Mouse (Mus musculus): ENCODE measurements around the gene Lmf1. TPM values are rescaled to one million over a fixed set of nuclear protein-coding genes. Genes with fewer than 3 reads are reported as not detected.
A peak's percentile ranks its signal among the peaks of the same experiment; 100 is the strongest.

The Lmf1 gene
- polyA plus RNA-seq, 1 experiment from 2014 or later, result 23.8 TPM

DNA sequence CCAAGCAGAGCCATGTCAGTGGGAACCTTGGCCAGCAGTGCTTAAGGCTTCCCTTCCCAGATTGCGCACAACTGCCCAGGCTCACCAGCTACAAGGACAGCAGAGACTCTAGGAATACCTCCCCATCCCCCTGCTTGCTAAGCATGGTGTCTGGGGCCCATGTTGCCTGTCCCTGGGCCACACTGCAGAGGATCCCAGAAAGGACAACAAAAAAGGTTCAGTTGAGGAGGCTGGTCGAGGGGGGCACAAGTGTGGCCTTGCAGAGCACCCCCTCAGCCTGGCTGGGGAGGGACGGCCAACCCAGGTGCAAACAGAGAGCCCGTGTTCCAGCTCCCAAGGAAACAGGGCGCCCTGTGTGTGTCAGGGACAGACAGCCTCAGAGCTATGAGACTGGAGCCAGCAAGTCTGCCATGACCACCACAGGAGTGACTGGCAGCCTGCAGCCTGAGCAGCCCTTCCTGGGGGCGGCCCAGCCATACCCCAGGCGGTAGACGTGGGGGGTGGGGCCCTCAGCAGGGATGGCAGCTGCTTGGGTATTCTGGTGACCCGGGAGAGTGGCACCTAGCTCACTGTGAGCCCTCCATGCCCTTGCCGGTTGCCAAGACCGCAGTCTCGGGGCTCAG lies 84.4 kb downstream of the Lmf1 start:
- Histone ChIP-seq H3K4me1 (ENCODE audit: control insufficient read depth, insufficient read depth, low read length) (peaks cover 9% of the 10 kb centered on the region; the same call in 1 of the 2 replicates), H3K9ac (ENCODE audit: low read length) (no peak overlapping the region), H3K36me3 (ENCODE audit: control insufficient read depth, insufficient read depth, low read length) (no peaks in the 10 kb centered on the region), H3K4me3 (ENCODE audit: low read depth, low read length) (no peak overlapping the region), H3K4me2 (ENCODE audit: low read depth, severe bottlenecking) (no peak overlapping the region), H3K9me3 (ENCODE audit: control insufficient read depth, low read length) (no peaks in the 10 kb centered on the region), H3K27me3 (ENCODE audit: control insufficient read depth, insufficient read depth, low read length) (no peaks in the 10 kb centered on the region), H3K27ac (replicated peaks; ENCODE audit: low read depth, low read length) (no peak overlapping the region)
- DNase-seq (ENCODE audit: low spot score) (no peak), ATAC-seq (ENCODE audit: insufficient number of reproducible peaks, low FRiP score, low TSS enrichment, low read depth) (no peak)
- 50% methylated on average over 12 of the region's 12 CpGs for WGBS

DNA sequence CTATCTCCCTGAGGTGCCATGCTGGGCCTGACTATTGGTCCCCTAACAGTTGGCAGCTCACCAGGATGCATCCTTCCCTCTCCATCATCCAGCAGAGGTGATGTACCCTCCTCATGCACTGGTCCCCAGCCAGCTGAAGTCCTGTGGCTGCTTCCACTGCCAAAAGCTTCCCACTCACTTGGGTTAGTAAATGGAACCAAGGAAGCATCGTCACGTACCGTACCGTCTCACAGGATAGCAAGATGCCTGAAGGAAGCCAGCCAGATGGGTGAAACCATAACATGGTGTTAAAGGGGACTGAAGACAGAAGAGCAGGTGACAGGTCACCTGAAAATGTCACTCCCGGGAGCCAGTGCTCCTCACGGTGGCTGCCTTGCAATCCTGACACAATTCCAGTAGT lies 86.6 kb downstream of the Lmf1 start:
- no peaks in the 10 kb centered on the region for H3K27me3 ChIP-seq (ENCODE audit: control insufficient read depth, insufficient read depth, low read length)
- no peaks in the 10 kb centered on the region for H3K36me3 ChIP-seq (ENCODE audit: control insufficient read depth, insufficient read depth, low read length)
- 89% methylated on average over 6 of the region's 6 CpGs for WGBS

DNA sequence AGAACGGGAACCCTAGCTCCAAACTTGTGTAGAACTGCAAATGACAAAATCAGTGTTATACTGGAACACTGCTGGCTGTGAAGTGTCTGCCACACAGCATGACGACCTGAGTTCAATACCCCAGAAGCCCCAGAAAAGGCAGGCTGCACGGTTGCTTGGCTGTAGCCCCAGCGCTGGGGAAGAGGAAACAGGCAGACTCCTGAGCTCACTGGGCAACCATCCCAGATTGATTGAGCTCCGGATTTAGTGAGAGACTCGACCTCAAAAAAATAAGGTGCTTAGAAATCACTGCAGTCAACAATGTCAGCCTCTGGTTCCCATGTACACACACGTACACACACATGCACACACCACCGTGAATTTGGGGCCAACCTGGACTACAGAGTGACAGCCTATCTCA lies 87.0 kb downstream of the Lmf1 start:
- Histone ChIP-seq H3K27me3 (ENCODE audit: control insufficient read depth, insufficient read depth, low read length) (no peaks in the 10 kb centered on the region), H3K9me3 (ENCODE audit: control insufficient read depth, low read length) (no peaks in the 10 kb centered on the region), H3K4me3 (ENCODE audit: low read depth, low read length) (no peak overlapping the region), H3K4me1 (ENCODE audit: control insufficient read depth, insufficient read depth, low read length) (peaks cover 5% of the 10 kb centered on the region; the same call in 1 of the 2 replicates), H3K4me2 (ENCODE audit: low read depth, severe bottlenecking) (no peak overlapping the region), H3K36me3 (ENCODE audit: control insufficient read depth, insufficient read depth, low read length) (no peaks in the 10 kb centered on the region), H3K27ac (replicated peaks; ENCODE audit: low read depth, low read length) (no peak overlapping the region), H3K9ac (ENCODE audit: low read length) (no peak overlapping the region)
- ATAC-seq (ENCODE audit: insufficient number of reproducible peaks, low FRiP score, low TSS enrichment, low read depth) (no peak), DNase-seq (ENCODE audit: low spot score) (no peak)
- 79% methylated on average over 8 of the region's 8 CpGs for WGBS

More for the DNA sequence above, 86.6 kb downstream of the Lmf1 start:
- Histone ChIP-seq H3K4me2 (ENCODE audit: low read depth, severe bottlenecking) (no peak overlapping the region), H3K9me3 (ENCODE audit: control insufficient read depth, low read length) (no peaks in the 10 kb centered on the region), H3K9ac (ENCODE audit: low read length) (no peak overlapping the region), H3K27ac (replicated peaks; ENCODE audit: low read depth, low read length) (no peak overlapping the region), H3K4me3 (ENCODE audit: low read depth, low read length) (no peak overlapping the region), H3K4me1 (ENCODE audit: control insufficient read depth, insufficient read depth, low read length) (peaks cover 9% of the 10 kb centered on the region; the same call in 1 of the 2 replicates)
- ATAC-seq (ENCODE audit: insufficient number of reproducible peaks, low FRiP score, low TSS enrichment, low read depth), result no peak
- no peak for DNase-seq (ENCODE audit: low spot score)

DNA sequence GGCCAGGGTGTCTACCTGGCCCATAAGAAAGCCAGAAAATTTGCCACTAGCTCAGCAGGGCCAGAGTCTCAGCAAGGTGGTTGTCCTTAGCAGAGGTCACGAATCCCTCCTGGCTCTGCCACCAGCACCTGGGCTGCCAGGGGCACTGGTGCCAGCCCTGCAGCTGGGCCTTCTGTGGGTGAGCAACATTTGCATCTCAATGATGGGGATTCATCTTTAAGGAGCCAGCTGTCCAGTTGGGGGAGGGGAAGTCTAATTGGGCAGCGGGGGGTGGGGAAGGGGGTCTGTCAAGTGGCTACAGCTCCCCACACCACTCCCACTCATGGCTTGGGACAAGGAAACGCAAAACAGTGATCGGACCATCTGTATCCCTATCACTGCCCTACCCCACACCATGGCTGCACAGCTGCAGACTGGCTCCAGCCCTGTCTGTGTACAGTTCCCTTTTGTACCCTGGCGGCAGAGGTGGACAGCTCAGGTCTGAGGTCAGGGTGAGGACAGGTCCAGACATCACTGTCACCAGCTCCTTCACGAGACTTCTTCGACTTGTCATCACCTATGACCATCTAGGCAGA lies 89.7 kb downstream of the Lmf1 start:
- H3K27ac ChIP-seq (replicated peaks; ENCODE audit: low read depth, low read length), result no peak overlapping the region
- no peak overlapping the region for H3K4me2 ChIP-seq (ENCODE audit: low read depth, severe bottlenecking)
- no peak overlapping the region for H3K4me3 ChIP-seq (ENCODE audit: low read depth, low read length)
- H3K9me3 ChIP-seq (ENCODE audit: control insufficient read depth, low read length), result no peaks in the 10 kb centered on the region
- ATAC-seq (ENCODE audit: insufficient number of reproducible peaks, low FRiP score, low TSS enrichment, low read depth) (no peak), DNase-seq (ENCODE audit: low spot score) (no peak)
- no peaks in the 10 kb centered on the region for H3K36me3 ChIP-seq (ENCODE audit: control insufficient read depth, insufficient read depth, low read length)
- no peak overlapping the region for H3K9ac ChIP-seq (ENCODE audit: low read length)
- 84% methylated on average over 7 of the region's 7 CpGs for WGBS
- no peaks in the 10 kb centered on the region for H3K27me3 ChIP-seq (ENCODE audit: control insufficient read depth, insufficient read depth, low read length)
- H3K4me1 ChIP-seq (ENCODE audit: control insufficient read depth, insufficient read depth, low read length), result peaks cover under 1% of the 10 kb centered on the region; the same call in 1 of the 2 replicates

DNA sequence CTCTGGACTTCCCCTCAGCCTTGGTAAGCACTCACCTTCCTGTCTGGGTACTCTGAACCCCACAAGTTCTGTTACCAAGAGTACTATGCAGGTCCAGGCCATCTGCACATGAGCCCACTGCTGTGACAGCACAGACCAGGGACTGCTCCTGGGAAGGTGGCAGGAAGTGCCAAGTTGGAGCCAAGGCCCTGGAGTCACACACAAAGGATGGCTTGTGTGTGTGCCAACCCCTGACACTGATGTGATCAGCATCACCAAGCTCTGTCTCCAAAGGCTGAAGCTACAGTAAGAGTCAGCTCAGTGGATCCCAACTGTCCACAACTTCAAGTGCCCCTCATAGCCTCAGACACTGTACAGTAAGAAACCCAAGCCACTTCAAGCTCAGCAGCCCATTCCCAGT lies 94.1 kb downstream of the Lmf1 start:
- Histone ChIP-seq H3K4me3 (ENCODE audit: low read depth, low read length) (no peak overlapping the region), H3K27ac (replicated peaks; ENCODE audit: low read depth, low read length) (no peak overlapping the region), H3K9me3 (ENCODE audit: control insufficient read depth, low read length) (no peaks in the 10 kb centered on the region), H3K4me1 (ENCODE audit: control insufficient read depth, insufficient read depth, low read length) (no peaks in the 10 kb centered on the region; the same call in 1 of the 2 replicates), H3K9ac (ENCODE audit: low read length) (no peak overlapping the region), H3K4me2 (ENCODE audit: low read depth, severe bottlenecking) (no peak overlapping the region), H3K36me3 (ENCODE audit: control insufficient read depth, insufficient read depth, low read length) (no peaks in the 10 kb centered on the region), H3K27me3 (ENCODE audit: control insufficient read depth, insufficient read depth, low read length) (no peaks in the 10 kb centered on the region)
- no peak for DNase-seq (ENCODE audit: low spot score)
- no peak for ATAC-seq (ENCODE audit: insufficient number of reproducible peaks, low FRiP score, low TSS enrichment, low read depth)

DNA sequence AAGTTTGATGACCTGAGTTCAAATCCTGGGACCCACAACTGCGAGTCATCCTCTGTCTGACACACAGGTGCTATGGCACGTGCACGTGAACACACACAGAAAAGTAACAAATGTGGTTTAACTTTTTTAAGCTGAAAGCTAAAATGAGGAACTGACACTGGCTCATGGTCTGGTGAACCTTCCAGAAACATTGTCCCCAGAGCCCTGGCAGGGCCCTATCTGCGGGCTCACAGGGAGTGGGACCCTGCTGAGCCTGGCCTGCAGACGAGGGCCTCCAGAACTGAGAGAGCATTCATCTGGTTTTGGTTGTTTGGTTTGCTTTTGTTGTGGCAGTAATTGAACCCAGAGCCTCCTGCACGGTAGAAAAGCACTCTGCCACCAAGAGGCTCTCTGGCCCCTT lies 99.1 kb downstream of the Lmf1 start:
- no peak overlapping the region for H3K4me3 ChIP-seq (ENCODE audit: low read depth, low read length)
- H3K4me1 ChIP-seq (ENCODE audit: control insufficient read depth, insufficient read depth, low read length), result no peaks in the 10 kb centered on the region
- WGBS, result 57% methylated on average over 6 of the region's 6 CpGs
- no peaks in the 10 kb centered on the region for H3K9me3 ChIP-seq (ENCODE audit: control insufficient read depth, low read length)
- H3K27me3 ChIP-seq (ENCODE audit: control insufficient read depth, insufficient read depth, low read length), result no peaks in the 10 kb centered on the region
- ATAC-seq (ENCODE audit: insufficient number of reproducible peaks, low FRiP score, low TSS enrichment, low read depth), result no peak
- H3K27ac ChIP-seq (replicated peaks; ENCODE audit: low read depth, low read length), result no peak overlapping the region
- no peak overlapping the region for H3K9ac ChIP-seq (ENCODE audit: low read length)
- H3K4me2 ChIP-seq (ENCODE audit: low read depth, severe bottlenecking), result no peak overlapping the region
- DNase-seq (ENCODE audit: low spot score), result no peak
- H3K36me3 ChIP-seq (ENCODE audit: control insufficient read depth, insufficient read depth, low read length), result no peaks in the 10 kb centered on the region

DNA sequence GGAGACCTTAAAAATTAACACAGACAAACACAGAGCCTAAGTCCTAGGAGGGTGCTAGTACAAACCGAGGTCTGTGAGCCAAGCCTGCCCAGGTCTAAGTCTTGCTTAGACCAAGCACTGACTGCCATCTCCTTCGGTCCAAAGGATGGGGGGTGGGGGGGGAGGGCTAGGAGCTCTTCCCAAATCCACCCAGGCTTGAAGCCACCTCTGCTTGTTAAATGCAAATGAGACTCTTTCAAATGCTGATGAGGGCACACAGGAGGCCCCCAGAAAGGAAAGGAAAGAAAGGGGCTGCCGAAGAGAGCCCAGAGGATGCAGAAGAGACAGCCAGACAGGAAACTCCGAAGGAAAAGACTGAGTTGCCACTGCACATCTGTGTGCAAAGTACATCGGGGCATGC lies 100.9 kb downstream of the Lmf1 start:
- Histone ChIP-seq H3K27ac (replicated peaks; ENCODE audit: low read depth, low read length) (no peak overlapping the region), H3K36me3 (ENCODE audit: control insufficient read depth, insufficient read depth, low read length) (no peaks in the 10 kb centered on the region), H3K9me3 (ENCODE audit: control insufficient read depth, low read length) (no peaks in the 10 kb centered on the region), H3K9ac (ENCODE audit: low read length) (0 out of 2 replicates have a peak overlapping the region, but pooled peaks have one; percentile 1), H3K4me2 (ENCODE audit: low read depth, severe bottlenecking) (no peak overlapping the region), H3K27me3 (ENCODE audit: control insufficient read depth, insufficient read depth, low read length) (no peaks in the 10 kb centered on the region), H3K4me3 (ENCODE audit: low read depth, low read length) (no peak overlapping the region), H3K4me1 (ENCODE audit: control insufficient read depth, insufficient read depth, low read length) (no peaks in the 10 kb centered on the region)
- ATAC-seq (ENCODE audit: insufficient number of reproducible peaks, low FRiP score, low TSS enrichment, low read depth), result no peak
- 14% methylated on average over 5 of the region's 5 CpGs for WGBS
- DNase-seq (ENCODE audit: low spot score), result no peak

DNA sequence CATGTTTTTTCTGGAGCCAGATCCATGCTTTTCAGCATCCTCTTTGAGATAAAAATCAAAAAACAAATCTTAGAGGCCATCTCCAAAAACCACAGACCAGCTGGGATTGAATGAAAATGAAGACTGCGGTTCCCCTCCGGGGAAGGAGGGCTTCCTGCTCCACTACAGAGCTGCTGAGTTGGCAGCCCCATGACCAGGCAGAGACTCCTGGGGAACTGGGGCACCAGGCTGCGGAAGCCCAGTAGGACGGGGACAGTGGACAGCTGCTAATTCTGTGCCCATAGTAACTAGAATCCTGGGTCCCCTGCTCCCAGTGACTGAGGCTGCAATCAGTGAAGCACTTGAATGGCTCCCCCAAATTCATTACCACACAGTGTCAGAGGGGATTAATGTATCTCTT lies 102.8 kb downstream of the Lmf1 start:
- H3K9ac ChIP-seq (ENCODE audit: low read length), result no peak overlapping the region
- WGBS, result 86% methylated on average over 4 of the region's 4 CpGs
- H3K4me3 ChIP-seq (ENCODE audit: low read depth, low read length), result no peak overlapping the region
- no peak for ATAC-seq (ENCODE audit: insufficient number of reproducible peaks, low FRiP score, low TSS enrichment, low read depth)
- H3K27me3 ChIP-seq (ENCODE audit: control insufficient read depth, insufficient read depth, low read length), result no peaks in the 10 kb centered on the region
- 0 out of 2 replicates have a peak, but pooled peaks cover 3% of the 10 kb centered on the region for H3K4me1 ChIP-seq (ENCODE audit: control insufficient read depth, insufficient read depth, low read length)
- DNase-seq (ENCODE audit: low spot score), result no peak
- H3K27ac ChIP-seq (replicated peaks; ENCODE audit: low read depth, low read length), result no peak overlapping the region
- no peaks in the 10 kb centered on the region for H3K36me3 ChIP-seq (ENCODE audit: control insufficient read depth, insufficient read depth, low read length)
- no peaks in the 10 kb centered on the region for H3K9me3 ChIP-seq (ENCODE audit: control insufficient read depth, low read length)
- no peak overlapping the region for H3K4me2 ChIP-seq (ENCODE audit: low read depth, severe bottlenecking)
